Mouse (Mus musculus): ENCODE measurements around the gene Olfr1357. TPM values are rescaled to one million over a fixed set of nuclear protein-coding genes. Genes with fewer than 3 reads are reported as not detected.

The Olfr1357 gene
- total RNA-seq, 1 experiment from 2014 or later, result not detected

DNA sequence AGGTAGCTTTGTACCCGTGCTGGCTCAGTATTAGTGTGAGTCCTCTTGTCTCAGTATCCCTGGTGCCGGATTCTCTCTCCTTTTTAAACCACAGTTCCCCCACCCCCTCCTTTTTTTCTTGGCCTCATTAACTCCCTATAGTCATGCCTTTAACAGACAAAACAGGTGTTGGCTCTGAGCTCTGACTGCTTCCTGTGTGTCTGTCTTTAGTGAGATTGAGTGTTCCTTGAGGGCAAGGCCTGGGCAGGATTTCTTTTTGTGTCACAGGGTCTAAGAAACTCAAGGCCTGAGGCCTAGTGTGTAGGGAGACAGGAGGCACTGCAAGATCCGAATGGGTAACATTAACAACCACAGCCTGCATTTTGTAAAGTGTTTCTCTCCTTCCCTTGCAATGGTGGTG, 39.7 kb downstream of the Olfr1357 start:
- no peak for DNase-seq

DNA sequence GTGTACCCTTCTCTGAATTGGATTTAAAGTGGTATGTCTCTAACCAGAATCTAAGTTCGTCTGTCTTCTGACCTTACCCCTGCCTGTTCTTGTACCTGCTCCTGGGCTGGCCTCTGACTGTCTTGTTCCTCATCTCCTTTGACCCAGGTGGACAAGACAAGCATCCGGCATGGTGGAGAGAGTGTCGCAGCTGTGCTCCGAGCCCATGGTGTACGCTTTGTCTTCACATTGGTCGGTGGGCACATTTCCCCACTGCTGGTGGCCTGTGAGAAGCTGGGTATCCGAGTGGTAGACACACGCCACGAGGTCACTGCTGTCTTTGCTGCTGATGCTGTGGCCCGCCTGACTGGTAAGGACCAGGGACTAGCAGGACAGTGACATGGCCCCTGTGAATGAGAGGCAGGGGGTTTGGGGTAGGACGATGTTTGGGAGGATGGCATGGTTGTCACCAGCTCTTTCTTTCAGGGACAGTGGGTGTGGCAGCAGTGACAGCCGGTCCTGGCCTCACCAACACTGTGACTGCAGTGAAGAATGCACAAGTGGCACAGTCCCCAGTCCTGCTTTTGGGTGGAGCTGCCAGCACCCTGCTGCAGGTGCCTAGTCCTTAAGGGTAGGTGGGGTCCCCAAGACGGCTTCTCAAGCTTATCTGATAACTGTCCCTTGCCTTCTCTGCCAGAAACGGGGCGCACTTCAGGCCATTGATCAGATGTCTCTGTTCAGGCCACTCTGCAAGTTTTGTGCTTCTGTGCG, 41.3 kb downstream of the Olfr1357 start:
- DNase-seq, result no peak

DNA sequence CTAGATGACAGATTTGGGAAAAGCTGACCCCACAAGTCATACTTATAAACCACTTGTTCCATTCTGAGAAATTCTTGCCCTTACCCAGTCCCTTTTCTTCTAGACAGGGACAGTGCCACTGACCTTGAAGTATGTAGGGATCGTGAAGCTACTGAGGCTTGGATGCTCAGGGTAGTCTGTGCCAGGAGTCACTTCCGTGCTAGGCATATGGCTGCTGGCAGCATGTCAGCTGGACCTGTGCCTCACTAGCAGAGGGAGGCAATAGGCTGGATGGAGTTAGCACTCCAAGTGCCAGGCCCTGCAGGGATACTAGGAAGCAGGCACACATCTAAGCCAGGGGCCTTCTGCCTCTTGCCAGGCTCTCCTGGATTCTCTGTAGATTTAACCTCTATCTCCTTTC, 42.2 kb downstream of the Olfr1357 start:
- DNase-seq, result peak; percentile 70

DNA sequence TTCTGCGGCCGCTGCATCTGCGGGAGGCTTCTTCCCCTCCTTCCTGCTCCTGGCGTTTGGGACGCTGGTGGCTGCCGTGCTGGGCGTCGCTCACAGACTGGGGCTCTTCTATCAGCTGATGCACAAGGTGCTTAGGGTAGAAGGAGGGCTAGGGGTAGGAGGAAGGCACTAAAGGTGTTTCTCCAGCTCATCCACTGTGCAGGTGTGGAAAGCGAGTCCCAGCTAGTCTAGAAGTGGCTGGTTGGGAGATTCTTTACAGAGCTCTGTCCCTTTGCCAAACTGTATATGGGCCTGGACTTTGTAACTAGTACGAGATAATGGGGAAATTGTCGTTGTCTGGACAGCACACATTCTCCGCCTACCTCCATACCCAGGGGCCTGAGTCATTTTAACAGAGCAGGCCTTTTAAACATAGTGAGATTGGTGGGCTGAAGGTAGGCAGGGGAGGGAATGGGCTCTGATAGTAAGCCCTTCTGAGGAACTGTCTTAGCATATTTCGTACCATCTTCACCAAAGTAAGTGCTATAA, 42.7 kb downstream of the Olfr1357 start:
- no peak for DNase-seq

DNA sequence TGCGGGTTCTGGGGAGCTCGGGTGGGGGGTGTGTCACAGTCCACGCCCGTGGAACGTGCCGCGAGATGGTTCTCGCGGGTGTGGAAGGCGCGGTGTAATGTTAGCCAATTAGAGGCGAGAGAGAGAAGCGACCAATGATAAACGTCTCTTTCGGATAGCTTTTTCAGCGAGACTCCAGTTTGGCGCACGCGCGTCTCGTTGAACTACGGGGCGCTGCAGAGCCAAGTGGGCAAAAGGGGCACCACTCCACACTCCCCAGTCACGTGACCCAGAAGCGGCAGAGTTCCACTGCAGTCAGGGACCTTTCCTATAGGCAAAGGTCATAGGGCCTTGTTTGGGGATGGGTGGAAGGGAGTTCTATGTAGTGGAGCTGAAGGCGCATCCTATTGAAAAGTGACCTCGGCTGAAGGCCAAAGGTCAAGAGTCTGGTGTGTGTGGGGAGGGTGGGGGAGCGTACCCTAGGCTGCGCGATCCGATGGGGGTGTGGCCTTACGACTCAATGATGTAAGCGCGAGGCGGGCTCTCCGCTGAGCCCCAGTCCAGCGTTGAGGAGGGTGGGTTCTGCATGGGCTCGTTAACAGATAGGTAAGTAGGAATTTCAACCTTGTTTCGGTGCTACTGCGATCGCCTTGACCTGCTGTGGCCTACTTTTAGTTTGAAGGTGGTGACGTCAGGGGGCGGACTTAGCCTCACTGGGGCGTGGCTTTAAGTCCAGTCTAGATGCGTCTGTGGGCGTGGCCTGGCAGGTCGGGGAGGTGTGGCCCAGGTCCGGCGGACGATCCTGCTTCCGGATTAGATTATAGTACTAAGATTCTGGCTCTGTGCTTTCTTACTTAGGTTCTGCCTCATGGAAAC, 43.4 kb downstream of the Olfr1357 start, which contains the start of gene Ilvbl:
TSS of gene Ilvbl (plus strand) at position 97 of the 855 bp plus-strand sequence.
- DNase-seq, result peak; percentile 97

DNA sequence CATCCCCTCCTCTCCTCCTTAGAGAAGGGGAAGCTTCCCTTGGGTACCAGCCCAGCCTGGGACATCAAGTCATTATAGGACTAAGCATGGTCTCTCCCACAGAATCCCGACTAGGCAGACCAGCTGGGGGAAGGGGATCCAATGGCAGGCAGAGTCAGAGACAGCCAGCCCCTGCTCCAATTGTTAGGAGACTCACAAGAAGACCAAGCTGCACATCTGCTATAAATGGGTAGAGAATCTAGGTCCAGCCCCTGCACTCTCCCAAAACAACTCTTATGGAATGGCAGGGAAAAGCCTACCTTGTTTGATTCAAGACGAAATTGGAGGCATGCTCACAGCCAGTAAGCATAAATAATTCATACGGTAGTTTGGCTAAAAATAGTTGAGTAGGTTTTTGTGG, 44.6 kb downstream of the Olfr1357 start:
- DNase-seq, result no peak

DNA sequence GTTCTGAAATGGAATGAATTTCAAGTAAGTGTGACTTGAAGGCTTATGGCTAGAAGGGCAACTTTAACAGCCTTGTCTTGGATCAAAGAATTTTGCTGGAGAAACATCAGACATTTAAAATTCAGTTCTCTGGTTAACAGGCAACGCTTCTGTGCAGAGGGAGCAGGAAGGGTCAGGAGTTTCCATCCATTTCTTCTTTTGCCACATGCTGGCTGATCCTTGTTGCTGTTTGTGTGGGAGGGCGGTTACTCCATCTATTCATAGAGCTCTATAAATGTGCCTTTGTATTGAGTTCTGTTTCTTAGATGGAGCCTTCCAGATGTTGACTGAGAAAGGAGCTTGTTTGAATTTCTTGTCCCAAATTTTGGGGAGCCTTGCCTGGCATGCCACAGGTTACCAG, 47.0 kb downstream of the Olfr1357 start:
- DNase-seq, result no peak

DNA sequence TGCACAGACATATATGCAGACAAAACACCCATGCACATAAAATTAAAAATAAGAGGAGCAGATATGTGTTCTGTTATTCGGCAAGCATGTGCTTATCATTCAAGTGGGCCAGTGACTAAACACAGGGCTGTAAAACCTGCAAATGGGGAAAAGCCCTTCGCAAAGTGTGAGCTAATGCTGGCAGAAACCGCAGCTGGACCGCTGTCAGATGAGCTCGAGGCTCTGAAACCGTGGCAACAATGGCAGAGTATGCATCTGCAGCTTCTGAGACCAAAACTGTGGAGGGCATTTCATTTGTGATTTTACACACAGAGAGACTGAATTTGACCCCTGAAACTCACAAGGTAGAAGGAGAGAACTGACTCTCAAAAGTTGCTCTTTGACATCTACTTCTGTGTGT, 47.5 kb downstream of the Olfr1357 start:
- no peak for DNase-seq

DNA sequence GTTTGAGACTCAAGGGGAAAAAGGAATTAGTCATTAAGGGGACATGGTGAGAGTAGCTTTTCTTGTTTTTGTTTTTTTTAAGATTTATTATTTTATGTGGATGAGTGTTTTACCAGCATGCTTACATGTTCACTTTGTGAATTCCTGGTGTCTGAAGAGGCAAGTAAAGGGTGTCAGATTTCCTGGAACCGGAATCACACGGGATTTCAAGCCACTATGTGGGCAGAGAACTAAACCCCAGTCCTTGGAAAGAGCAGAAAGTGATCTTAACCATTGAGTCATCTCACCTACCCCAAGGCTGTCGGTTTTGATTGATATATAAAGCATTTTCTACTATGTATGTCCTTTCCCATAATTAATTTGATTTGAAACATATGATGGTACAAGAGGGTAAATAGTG, 48.2 kb downstream of the Olfr1357 start:
- no peak for DNase-seq

DNA sequence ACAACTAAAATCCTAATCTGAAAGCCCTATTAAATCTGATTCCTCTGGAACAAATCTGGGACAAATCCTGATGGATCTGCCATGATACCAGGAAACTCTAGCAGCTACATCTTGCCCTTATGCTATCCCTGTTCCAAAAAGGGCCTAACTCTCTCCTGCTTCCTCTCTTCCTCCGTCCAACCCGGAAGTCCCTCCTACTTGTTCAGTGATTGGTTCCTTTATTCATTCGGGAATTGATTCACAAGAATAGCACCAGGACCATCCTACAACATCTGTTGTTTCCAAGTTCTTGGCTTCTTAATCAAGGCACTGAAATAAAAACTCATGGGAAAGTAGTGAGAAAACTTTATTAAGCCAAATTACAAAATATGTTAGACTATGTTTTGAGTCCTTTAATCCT, 48.7 kb downstream of the Olfr1357 start:
- no peak for DNase-seq

DNA sequence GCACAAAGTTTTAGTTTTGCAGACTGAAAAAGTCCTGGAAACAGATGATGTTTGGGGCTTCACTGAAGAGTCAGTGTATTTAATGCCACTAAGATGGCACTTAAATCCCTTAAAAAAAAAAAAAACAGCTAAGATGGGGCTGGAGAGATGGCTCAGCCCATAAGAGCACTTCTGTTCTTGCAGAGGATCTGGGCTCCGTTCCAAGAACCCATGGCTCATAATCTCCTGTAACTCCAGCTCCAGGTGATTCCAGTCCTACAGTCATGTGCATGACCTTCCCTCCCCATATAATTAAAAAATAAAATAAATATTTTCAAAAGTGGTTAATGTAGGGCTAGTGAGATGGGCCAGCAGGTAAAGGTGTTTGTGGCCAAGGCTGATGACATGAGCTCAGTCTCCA, 52.8 kb downstream of the Olfr1357 start:
- no peak for DNase-seq

Other genes with a start within 250 kb of the Olfr1357 start
- 199 and 221 TPM in 2 replicates for gene Rrp1, start 205.0 kb downstream of the Olfr1357 start, total RNA-seq (2021)
- gene Cstb, start 192.4 kb downstream of the Olfr1357 start, total RNA-seq (2021), result 176 and 179 TPM in 2 replicates
- gene Pdxk, start 153.1 kb downstream of the Olfr1357 start, total RNA-seq (2021), result 21.5 and 26.2 TPM in 2 replicates
- not detected in 2 replicates for gene Olfr1358, start 100.6 kb downstream of the Olfr1357 start, total RNA-seq (2021)
- gene Ilvbl, start 43.7 kb downstream of the Olfr1357 start, total RNA-seq (2021), result 38.7 and 60.7 TPM in 2 replicates
- gene Syde1, start 26.1 kb downstream of the Olfr1357 start, total RNA-seq (2021), result 28.8 and 37.0 TPM in 2 replicates
- gene Casp14, start 100.2 kb upstream of the Olfr1357 start, total RNA-seq (2021), result not detected in 2 replicates
- not detected in 2 replicates for gene Ccdc105, start 135.0 kb upstream of the Olfr1357 start, total RNA-seq (2021)
- gene Slc1a6, start 162.4 kb upstream of the Olfr1357 start, total RNA-seq (2021), result 0.15 and 0.64 TPM in 2 replicates
- not detected in 2 replicates for gene Olfr1356, start 234.1 kb upstream of the Olfr1357 start, total RNA-seq (2021)